Mouse (Mus musculus) urinary bladder, postnatal 25 days (tissue): ENCODE measurements around the gene Pla2g15.
A peak's percentile ranks its signal among the peaks of the same experiment; 100 is the strongest.

ENCODE experiments used
- DNase-seq: peaks from one replicate; pipeline ENCODE4 v3.0.0; 2022; ENCODE audit warnings: low spot score

The Pla2g15 gene

GRCm38 (mm10) chr8:106135672-106136071 is 14.5 kb upstream of the Pla2g15 start:
- DNase-seq, result no peak

DNA sequence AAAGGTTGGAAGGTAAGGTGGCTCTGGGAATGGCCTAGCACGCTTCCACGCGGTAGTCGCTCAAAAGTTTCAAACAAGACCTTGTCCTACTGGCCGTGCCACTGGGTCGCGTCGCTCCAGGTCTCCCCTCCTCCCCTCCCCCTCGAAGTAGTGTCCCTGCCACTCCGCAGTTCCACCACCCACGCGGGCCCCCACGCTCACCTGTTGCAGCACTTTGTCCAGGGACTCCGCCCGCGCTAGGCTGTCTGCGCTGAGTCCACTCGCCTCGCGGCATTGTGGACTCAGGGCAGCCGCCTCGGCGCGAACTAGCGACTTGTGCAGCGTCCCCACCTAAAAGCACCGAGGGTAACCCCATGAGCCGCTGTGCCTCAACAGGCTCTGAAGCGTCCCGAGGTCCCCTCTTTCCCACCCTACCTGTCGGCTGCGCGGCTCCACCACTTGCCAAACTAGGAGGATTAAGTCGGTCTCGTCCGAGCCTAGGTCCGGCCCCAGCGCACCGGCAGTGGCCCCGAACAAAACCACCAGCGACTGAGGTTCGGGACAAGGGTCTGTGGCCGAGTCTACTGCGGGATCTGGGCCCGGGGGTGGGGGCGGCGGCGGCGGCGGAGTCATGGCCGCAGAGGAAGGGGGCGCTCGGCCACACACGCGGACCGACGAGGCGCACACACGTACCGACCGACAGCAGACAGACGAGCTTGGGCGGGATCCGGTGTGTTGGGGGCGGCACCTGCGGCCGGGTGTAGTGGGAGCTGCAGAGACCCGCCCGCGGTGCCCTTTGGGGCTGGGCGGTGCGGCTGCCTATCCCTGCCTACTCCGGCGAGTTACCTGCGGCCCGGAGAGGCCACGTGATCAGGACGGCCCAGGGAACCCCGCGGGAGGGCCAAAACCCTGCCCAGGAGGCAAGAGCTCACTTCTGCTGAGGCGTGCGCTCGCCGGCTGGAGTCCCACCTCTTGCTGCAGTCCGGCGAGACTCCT is 13.8 kb upstream of the Pla2g15 start, which contains the start of gene Esrp2:
Gene Esrp2 (minus strand): TSS at position 819 of the 975 bp plus-strand sequence.
- peak; percentile 61 for DNase-seq

GRCm38 (mm10) chr8:106137218-106137905 is 12.8 kb upstream of the Pla2g15 start:
- DNase-seq, result no peak

GRCm38 (mm10) chr8:106137906-106138477 is 12.2 kb upstream of the Pla2g15 start:
- DNase-seq, result peak; percentile 72

DNA sequence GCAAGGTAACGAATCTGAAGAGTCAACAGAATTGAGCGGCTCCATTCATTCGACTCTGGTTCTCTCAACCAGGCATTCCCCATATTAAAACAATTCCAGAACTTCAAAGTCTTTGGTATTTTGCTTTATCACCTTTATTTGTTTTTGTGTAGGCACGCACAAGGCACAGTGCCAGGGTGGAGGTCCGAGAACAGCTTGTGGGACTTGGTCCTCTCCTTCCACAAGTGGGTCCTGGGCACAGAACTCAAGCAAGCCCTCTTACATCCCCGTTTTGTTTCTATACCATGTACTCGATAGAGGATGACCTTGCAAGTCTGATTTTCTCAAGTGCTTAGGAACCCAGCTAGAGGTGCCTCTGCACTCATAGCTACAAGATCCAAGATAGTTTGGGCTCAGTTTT is 11.6 kb upstream of the Pla2g15 start:
- no peak for DNase-seq

- no peak for DNase-seq
Measured at GRCm38 (mm10) chr8:106140191-106140590, 10.0 kb upstream of the Pla2g15 start.

DNA sequence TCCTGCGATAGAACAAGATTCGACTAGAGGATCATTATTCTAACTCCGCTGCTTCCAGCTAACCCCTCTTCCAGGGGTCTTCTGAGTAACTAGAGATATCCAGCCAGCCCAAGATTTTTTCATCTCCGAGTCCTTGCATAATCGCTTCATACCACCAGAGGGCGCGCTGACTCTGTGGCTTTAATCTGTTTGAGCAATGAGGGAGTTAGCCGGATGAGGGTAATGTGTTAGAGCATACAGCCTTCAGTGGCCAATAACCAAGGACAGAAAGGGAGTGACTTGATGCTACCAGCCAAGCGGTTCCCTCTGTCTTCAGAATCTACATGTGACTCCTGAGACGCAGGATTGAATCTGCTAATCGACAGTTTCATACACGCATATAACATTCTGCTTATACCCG is 9.4 kb upstream of the Pla2g15 start:
- peak; percentile 86 for DNase-seq

DNA sequence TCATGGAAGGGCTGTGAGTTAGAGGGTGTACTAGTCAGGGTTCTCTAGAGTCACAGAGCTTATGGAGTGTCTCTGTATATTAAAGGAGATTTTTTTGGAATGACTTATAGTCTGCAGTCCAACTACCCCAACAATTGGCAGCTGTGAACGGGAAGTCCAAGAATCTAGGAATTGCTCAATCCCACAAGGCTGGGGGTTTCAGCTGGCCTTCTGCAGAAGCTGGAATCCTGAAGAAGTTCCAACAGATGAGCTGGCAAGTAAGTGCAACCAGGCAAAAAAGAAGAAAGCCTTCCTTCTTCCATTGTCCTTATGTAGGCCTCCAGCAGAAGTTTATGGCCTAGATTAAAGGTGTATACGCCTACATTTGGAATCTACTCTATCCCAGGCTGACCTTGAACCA is 4.9 kb upstream of the Pla2g15 start:
- DNase-seq, result no peak

- DNase-seq, result no peak
Measured at GRCm38 (mm10) chr8:106146014-106146413, 4.2 kb upstream of the Pla2g15 start.

DNA sequence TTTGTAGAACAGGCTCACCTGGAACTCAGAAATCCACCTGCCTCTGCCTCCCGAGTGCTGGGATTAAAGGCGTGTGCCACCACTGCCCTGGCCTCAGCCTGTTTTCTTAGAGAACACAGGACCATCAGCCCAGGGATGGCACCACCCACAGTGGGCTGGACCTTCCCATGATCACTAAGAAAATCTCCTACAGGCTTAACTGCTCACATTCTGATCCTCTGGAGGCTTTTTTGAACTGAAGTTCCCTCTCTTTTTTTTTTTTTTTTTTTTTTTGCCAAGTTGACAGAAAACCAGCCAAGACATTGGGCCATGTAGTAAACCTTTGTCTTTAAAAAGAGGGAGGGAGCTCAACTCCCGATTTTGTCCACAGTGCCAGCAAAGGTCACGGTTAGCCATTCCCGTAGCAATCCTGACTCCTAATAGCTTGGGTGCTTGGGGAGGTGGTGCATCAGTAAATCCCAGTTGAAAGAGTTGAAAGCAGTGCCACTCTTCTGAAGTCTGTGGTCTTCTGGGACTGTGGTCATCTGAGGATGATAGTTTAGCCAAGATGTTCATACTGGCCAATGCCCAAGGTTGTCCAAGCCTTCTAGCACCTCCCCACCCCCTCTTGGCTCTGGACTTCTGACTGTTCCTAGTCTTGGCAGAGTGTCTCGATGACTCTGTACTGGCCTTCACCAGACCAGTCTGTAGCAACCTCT is 2.2 kb upstream of the Pla2g15 start:
- DNase-seq, result no peak

DNA sequence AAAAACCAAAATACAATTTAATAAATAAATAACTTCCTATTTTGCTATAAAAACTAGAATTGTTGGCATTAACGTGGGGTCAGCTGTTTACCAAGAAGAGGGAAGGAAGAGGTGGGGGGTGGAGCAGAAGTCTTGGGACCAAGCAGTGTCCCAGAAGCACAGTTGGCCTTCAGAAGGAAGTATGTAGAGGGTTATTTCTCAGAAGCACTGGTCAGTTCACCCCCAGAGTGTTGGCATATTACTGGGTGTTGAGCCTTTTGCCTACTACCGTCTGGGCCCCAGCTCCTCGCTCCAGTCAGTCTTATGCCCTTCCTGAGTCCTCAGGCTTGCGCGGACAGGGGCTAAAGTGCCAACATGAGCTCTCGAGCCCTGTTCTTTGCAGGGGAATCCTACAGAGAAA is 1.2 kb upstream of the Pla2g15 start:
- DNase-seq, result no peak

- no peak for DNase-seq
Measured at GRCm38 (mm10) chr8:106150653-106151000, 428 bp downstream of the Pla2g15 start.

DNA sequence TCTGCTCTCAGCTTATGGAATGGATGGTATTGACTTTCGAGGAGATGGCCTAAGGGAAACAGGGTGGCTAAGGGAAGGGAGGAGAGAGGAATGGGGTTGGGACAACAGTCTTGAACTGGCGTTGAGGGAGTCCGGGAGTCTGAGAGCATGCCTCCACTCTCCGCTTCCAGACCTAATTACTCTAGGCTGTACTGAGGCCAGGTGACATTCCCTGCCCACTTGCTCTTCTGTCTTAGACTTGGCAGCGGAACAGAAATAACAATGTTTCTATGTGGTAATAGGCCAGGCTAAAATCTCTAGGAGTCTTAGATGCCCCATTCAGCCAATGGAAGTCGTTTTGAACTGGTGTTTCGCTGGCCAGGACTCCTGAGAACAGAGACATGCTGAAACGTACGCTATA is 842 bp downstream of the Pla2g15 start:
- DNase-seq, result no peak

DNA sequence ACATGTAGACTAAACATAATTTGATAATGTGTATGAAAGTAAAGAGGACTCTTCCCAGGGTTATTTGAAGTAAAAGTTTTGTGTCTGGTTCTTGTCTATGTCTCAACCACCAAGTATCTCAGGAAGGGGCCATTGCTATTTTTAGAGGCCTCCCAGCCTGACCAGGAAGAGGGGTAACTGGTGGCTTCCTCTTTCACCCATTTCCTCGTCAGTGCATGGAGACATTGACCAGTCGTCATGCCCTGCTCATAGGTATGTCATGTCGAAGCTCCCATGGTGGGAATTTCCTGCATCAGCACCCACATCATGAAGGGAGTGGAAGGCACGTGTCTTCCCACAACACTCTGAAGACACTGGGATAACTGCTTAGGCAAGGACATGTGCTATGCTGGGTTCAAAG is 2.7 kb downstream of the Pla2g15 start:
- DNase-seq, result no peak

DNA sequence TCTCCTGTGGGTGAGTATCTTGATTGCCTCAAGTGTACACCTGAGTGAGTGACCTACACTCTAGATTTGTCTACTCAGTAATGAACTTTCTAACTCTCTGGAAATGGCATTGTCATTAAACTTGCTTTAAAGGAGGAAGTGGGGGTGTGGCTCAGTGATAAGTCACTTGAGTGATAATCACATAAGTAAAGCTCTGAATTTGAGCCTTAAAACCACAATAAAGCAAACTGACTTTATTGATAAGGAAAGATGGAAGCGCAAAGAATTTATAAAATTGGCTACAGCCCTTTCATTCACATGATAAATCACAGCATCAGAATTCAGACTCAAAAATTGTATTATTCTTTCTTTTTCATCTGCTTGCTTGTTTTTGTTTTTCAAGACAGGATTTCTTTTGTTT is 7.2 kb downstream of the Pla2g15 start:
- DNase-seq, result no peak

DNA sequence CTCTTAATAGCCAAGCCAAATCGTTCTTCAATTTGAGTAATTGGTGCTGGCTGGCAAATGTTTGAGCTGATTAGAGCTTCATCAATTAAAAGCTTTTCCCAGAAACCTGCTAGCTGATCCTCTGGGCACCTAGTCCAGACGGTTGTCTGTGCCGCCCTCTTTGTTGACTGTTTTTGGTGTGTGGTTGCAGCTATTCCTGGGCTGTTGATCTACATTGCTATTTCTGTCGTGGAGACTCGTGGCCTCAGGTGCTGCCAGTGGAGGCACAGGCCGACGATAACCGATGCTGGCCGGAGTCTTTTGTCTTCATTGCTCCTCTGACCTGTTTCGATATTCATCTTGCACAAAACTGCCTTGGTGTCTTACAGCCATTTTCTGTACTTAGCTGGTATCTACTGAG is 8.2 kb downstream of the Pla2g15 start:
- DNase-seq, result no peak

DNA sequence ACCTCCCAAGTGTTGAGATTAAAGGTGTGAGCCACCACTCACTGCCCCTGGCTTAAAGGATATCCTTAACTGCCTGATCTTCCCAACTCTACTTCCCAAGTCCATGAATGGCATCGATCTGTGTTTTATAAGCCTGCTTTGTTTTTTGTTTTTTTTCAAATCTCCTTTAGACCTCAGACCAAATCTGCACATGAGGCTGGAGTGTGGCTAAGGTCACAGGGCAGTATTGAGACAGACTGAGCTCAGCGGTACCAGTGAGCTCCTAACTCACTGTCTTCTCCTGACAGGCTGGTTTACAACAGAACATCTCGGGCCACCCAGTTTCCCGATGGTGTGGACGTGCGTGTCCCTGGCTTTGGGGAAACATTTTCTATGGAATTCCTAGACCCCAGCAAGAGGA is 9.7 kb downstream of the Pla2g15 start:
- no peak for DNase-seq

DNA sequence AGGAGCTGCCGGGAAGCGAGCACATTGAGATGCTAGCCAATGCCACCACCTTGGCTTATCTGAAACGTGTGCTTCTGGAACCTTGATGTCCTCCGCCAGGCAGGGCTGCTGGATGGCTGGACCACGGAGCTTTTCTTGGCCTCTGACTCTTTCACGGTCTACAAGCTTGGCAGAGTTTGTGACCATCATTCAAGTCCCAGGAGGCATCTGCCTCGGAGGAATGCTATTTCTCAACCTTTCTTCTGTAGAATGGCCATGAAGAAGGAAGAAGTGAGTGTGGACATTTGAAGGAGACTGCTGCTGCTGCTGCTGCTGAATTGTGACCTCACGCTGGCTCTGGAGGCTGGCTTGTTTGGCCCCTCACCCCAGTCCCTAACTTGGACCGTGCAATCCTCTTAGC is 13.1 kb downstream of the Pla2g15 start:
- no peak for DNase-seq

DNA sequence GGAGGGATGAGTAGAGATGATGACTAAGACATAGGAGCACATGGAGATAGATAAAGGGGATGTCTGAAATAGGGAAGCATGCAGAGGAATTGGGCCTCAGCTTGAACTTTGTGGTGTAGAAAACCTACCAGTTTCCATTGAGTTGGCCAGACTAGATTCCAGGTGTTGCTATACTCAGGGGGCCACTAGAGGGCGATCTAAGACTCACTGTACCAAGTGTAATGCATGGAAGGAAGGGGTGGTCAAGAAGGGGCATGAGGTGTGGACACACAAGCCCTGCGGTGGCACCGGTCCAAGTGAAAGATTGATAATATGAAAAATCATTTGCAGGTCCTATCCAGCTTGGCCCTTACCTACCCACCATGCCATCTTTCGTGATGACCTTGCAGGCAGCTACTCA is 15.3 kb downstream of the Pla2g15 start:
- DNase-seq, result peak; percentile 77

DNA sequence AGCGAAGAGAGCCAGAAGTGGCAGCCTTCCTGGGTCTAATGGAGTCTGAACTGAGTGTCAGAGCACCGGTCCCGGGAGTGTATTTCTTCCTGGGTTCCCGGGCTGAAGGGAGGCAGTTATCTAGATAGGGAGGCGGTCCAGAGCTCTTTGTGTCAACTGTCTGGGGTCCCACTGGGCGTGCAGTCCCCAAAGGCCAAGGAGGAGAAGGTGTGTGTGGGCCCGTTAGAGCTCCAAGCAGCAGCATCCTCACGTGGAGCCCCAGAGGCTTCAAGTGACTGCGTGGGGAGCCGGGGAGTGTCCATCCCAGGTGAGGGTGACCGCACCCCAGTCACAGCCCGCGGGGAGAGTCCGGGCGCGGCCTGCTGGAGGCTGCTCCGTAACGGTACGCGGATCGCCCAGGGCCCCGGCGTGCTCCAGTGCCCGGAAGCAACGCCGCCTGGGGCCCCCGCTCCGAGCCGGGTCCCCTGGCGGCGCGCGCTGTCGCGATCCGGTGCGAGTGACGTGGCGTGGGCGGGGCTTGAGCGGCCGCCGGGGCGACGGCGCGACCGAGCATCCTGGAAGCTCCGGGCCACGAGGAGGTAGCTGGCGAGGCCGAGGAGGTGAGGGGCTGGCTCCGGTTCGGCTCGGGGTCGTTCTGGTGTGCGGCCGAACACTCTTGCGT is 18.3 kb downstream of the Pla2g15 start, which contains the start of gene Slc7a6:
Gene Slc7a6 (plus strand): TSS at position 502 of the 661 bp plus-strand sequence.
- peak; percentile 92 for DNase-seq
